In the genomic region with DNA sequence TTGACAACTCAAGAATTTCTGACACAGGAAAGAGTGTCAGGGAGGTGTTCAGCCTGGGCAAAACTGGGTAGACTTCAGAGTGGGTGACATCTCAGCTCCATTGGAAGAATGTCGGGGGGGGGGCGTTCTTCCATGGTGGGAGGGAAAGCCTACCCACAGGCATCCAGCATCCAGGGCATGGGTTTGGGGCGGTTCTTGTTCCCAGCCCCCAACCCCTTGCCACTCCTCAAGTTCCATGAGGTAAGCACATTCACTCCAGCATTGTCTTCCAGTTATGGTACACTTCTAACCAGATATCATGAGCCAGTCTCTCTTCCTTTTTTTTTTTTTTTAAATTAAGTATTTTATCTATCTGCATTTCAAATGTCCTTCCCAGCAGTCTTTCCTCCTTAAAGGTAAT, we compare ENCODE assay signal across 19 mouse cellular contexts.
"Had no signal": no experiment of that assay in that cellular context is flagged by ENCODE, and none has a peak within 500 bp of the region (broad histone marks: within the 10 kb centered on the region; RNA-seq: fewer than 3 reads in every experiment).

No protein-coding gene starts in this region.

- ATAC-seq: liver, postnatal 0 days; lung, postnatal 0 days had no signal

- H3K9me3 ChIP-seq: liver, embryonic 13.5 days; liver, embryonic 15.5 days; lung, embryonic 15.5 days; neural tube, embryonic 13.5 days; neural tube, embryonic 15.5 days had no signal

- H3K4me2 ChIP-seq: liver, embryonic 11.5 days; liver, embryonic 13.5 days; liver, embryonic 15.5 days; lung, embryonic 15.5 days; neural tube, embryonic 13.5 days; neural tube, embryonic 15.5 days had no signal

- DNase-seq: liver; liver, embryonic 13.5 days; liver, postnatal 0 days; lung, adult 2 months; lung, postnatal 4 days; right cerebral cortex, adult 18-20 months; right cerebral cortex, postnatal 25 days; right cerebral cortex, postnatal 4 days; spleen, adult 18-20 months; thymus, adult 18-20 months; thymus, postnatal 25 days; thymus, postnatal 4 days had no signal

- H3K36me3 ChIP-seq: liver, embryonic 13.5 days; liver, embryonic 15.5 days; lung, embryonic 15.5 days; neural tube, embryonic 13.5 days; neural tube, embryonic 15.5 days had no signal

- H3K27me3 ChIP-seq: liver, embryonic 13.5 days; liver, embryonic 15.5 days; lung, embryonic 15.5 days; neural tube, embryonic 13.5 days; neural tube, embryonic 15.5 days had no signal

- H3K9ac ChIP-seq: liver, embryonic 13.5 days; liver, embryonic 15.5 days; liver, postnatal 0 days; lung, embryonic 15.5 days; neural tube, embryonic 13.5 days; neural tube, embryonic 15.5 days had no signal

- H3K4me3 ChIP-seq: liver, embryonic 13.5 days; liver, embryonic 15.5 days; lung, embryonic 15.5 days; myocyte; neural tube, embryonic 13.5 days; neural tube, embryonic 15.5 days had no signal

- H3K27ac ChIP-seq: liver, embryonic 13.5 days; liver, embryonic 15.5 days; lung, embryonic 15.5 days; neural tube, embryonic 13.5 days; neural tube, embryonic 15.5 days had no signal

- H3K4me1 ChIP-seq: liver, embryonic 13.5 days; lung, embryonic 15.5 days; neural tube, embryonic 13.5 days; neural tube, embryonic 15.5 days had no signal
